Mouse (Mus musculus) MEL (cell line): ENCODE results near the gene Zfp92. TPM values are rescaled to one million over a fixed set of nuclear protein-coding genes. Genes with fewer than 3 reads are reported as not detected.

ENCODE experiments used
- DNase-seq: peaks from one replicate; pipeline ENCODE4 v3.0.0; 2011; ENCODE audit warnings: low read depth, low spot score
- H3K27ac ChIP-seq: 2 replicates; pipeline ENCODE4 v1.5.1; 2012; ENCODE audit warnings: low read depth, mild to moderate bottlenecking, control low read depth, low read length, moderate library complexity; ENCODE audit not compliant: control insufficient read depth
- H3K27me3 ChIP-seq, 2 experiments: fragments of 150-350 bp in 1 of 2; sonication (generic) in 1 of 2; 2 replicates each; pipeline ENCODE4 v1.6.1; 2012; ENCODE audit warnings: low read length in 2 of 2, mild to moderate bottlenecking in 2 of 2, improper control_type of control experiment in 1 of 2, moderate library complexity in 1 of 2; ENCODE audit not compliant: insufficient read depth in 2 of 2, control insufficient read depth in 1 of 2
- H3K36me3 ChIP-seq, 2 experiments: 2 replicates each; pipeline ENCODE4 v1.6.1; 2012 to 2014; ENCODE audit warnings: low read length in 2 of 2, improper control_type of control experiment in 1 of 2, inconsistent platforms in 1 of 2, mild to moderate bottlenecking in 1 of 2; ENCODE audit not compliant: insufficient read depth in 2 of 2, control insufficient read depth in 1 of 2
- H3K4me1 ChIP-seq, 2 experiments: fragments of 150-350 bp in 1 of 2; sonication (generic) in 1 of 2; 2 replicates each; pipeline ENCODE4 v1.6.1; 2012; ENCODE audit warnings: low read length in 2 of 2, improper control_type of control experiment in 1 of 2, mild to moderate bottlenecking in 1 of 2; ENCODE audit not compliant: insufficient read depth in 2 of 2, control insufficient read depth in 1 of 2
- H3K4me3 ChIP-seq, 2 experiments: fragments of 150-350 bp in 1 of 2; sonication (generic) in 1 of 2; 2 replicates each; pipeline ENCODE4 v1.5.1; 2012; ENCODE audit warnings: low read depth in 2 of 2, low read length in 2 of 2, mild to moderate bottlenecking in 2 of 2, moderate library complexity in 2 of 2, control low read depth in 1 of 2, improper control_type of control experiment in 1 of 2; ENCODE audit not compliant: control insufficient read depth in 1 of 2, insufficient read depth in 1 of 2
- H3K79me2 ChIP-seq: 2 replicates; pipeline ENCODE4 v1.6.1; 2012; ENCODE audit warnings: mild to moderate bottlenecking, low read length, moderate library complexity; ENCODE audit not compliant: control insufficient read depth, poor library complexity, insufficient read depth
- H3K9ac ChIP-seq: 2 replicates; pipeline ENCODE4 v1.6.1; 2012; ENCODE audit warnings: low read depth, mild to moderate bottlenecking, control low read depth, low read length, moderate library complexity; ENCODE audit not compliant: control insufficient read depth, poor library complexity, severe bottlenecking
- H3K9me3 ChIP-seq: fragments of 150-350 bp; sonication (generic); replicated peaks from 2 replicates; pipeline ENCODE4 v1.6.1; 2012; ENCODE audit warnings: mild to moderate bottlenecking, low read length, improper control_type of control experiment, moderate library complexity; ENCODE audit not compliant: insufficient read depth
- CHD1 ChIP-seq: IDR thresholded peaks from 2 replicates; pipeline ENCODE4 v1.6.1; 2012; ENCODE audit warnings: low read depth, mild to moderate bottlenecking, inconsistent platforms, low read length, improper control_type of control experiment
- CHD2 ChIP-seq: IDR thresholded peaks from 2 replicates; pipeline ENCODE4 v1.6.1; 2011; ENCODE audit warnings: low read length, improper control_type of control experiment
- CTCF ChIP-seq, 3 experiments: IDR thresholded peaks in 2 of 3; conservative IDR thresholded peaks in 1 of 3; 2 replicates each; pipeline ENCODE4 v1.5.1; 2011 to 2012; ENCODE audit warnings: low read length in 3 of 3, low read depth in 2 of 3, mild to moderate bottlenecking in 2 of 3, improper control_type of control experiment in 1 of 3, inconsistent platforms in 1 of 3, mixed read lengths in 1 of 3, moderate library complexity in 1 of 3; ENCODE audit not compliant: control insufficient read depth in 1 of 3, insufficient read depth in 1 of 3, poor library complexity in 1 of 3, severe bottlenecking in 1 of 3
- E2F4 ChIP-seq: IDR thresholded peaks from 2 replicates; pipeline ENCODE4 v1.6.1; 2011; ENCODE audit warnings: low read depth, low read length, improper control_type of control experiment, borderline replicate concordance
- ETS1 ChIP-seq: IDR thresholded peaks from 2 replicates; pipeline ENCODE4 v1.6.1; 2012; ENCODE audit warnings: low read depth, mild to moderate bottlenecking, inconsistent platforms, low read length, improper control_type of control experiment, moderate library complexity
- HCFC1 ChIP-seq: IDR thresholded peaks from 2 replicates; pipeline ENCODE4 v1.6.1; 2012; ENCODE audit warnings: low read depth, mild to moderate bottlenecking, inconsistent platforms, low read length, improper control_type of control experiment, moderate library complexity
- MAFK ChIP-seq: IDR thresholded peaks from 2 replicates; pipeline ENCODE4 v1.6.1; 2011; ENCODE audit warnings: low read depth, mild to moderate bottlenecking, low read length, improper control_type of control experiment, borderline replicate concordance
- MAX ChIP-seq: IDR thresholded peaks from 2 replicates; pipeline ENCODE4 v1.6.1; 2011; ENCODE audit warnings: low read length, improper control_type of control experiment
- MYB ChIP-seq: IDR thresholded peaks from 2 replicates; pipeline ENCODE4 v1.6.1; 2011; ENCODE audit warnings: mild to moderate bottlenecking, low read depth, low read length, improper control_type of control experiment
- NELFE ChIP-seq: IDR thresholded peaks from 2 replicates; pipeline ENCODE4 v1.6.1; 2011; ENCODE audit warnings: low read depth, low read length, improper control_type of control experiment
- NRF1 ChIP-seq: IDR thresholded peaks from 2 replicates; pipeline ENCODE4 v1.6.1; 2014; ENCODE audit warnings: low read depth, mild to moderate bottlenecking, inconsistent platforms, low read length, improper control_type of control experiment, moderate library complexity; ENCODE audit not compliant: poor library complexity, insufficient read depth, severe bottlenecking
- POLR2AphosphoS5 ChIP-seq: IDR thresholded peaks from 2 replicates; pipeline ENCODE4 v1.6.1; 2012; ENCODE audit warnings: low read depth, borderline replicate concordance, mild to moderate bottlenecking, inconsistent platforms, low read length, moderate library complexity, mixed read lengths
- TAL1 ChIP-seq: IDR thresholded peaks from 2 replicates; pipeline ENCODE4 v1.6.1; 2012; ENCODE audit warnings: mild to moderate bottlenecking, inconsistent platforms, low read length, moderate library complexity, mixed read lengths
- TBP ChIP-seq: IDR thresholded peaks from 2 replicates; pipeline ENCODE4 v1.8.0; 2011; ENCODE audit warnings: low read depth, low read length, improper control_type of control experiment
- TCF12 ChIP-seq: IDR thresholded peaks from 2 replicates; pipeline ENCODE4 v1.6.1; 2014; ENCODE audit warnings: low read depth, mild to moderate bottlenecking, inconsistent platforms, low read length, improper control_type of control experiment, moderate library complexity
- UBTF ChIP-seq: IDR thresholded peaks from 2 replicates; pipeline ENCODE4 v1.6.1; 2012; ENCODE audit warnings: low read depth, mild to moderate bottlenecking, inconsistent platforms, low read length, improper control_type of control experiment, moderate library complexity, borderline replicate concordance; ENCODE audit not compliant: insufficient read depth
- USF2 ChIP-seq, 2 experiments: IDR thresholded peaks; 2 replicates each; pipeline ENCODE4 v1.6.1; 2011 to 2012; ENCODE audit warnings: improper control_type of control experiment in 2 of 2, low read length in 2 of 2, borderline replicate concordance in 1 of 2, inconsistent platforms in 1 of 2, low read depth in 1 of 2, mild to moderate bottlenecking in 1 of 2; ENCODE audit not compliant: insufficient read depth in 1 of 2
- ZC3H11A ChIP-seq: IDR thresholded peaks from 2 replicates; pipeline ENCODE4 v1.6.1; 2012; ENCODE audit warnings: low read depth, mild to moderate bottlenecking, inconsistent platforms, low read length, improper control_type of control experiment
- ZKSCAN1 ChIP-seq: IDR thresholded peaks from 2 replicates; pipeline ENCODE4 v1.6.1; 2012; ENCODE audit warnings: low read depth, mild to moderate bottlenecking, inconsistent platforms, low read length, improper control_type of control experiment, moderate library complexity
- ZMIZ1 ChIP-seq: IDR thresholded peaks from 2 replicates; pipeline ENCODE4 v1.6.1; 2012; ENCODE audit warnings: low read depth, mild to moderate bottlenecking, inconsistent platforms, low read length, improper control_type of control experiment, moderate library complexity
- polyA plus RNA-seq, 2 experiments: library from polyadenylated mRNA; stranded (reverse) in 1 of 2; unstranded in 1 of 2; fragments of >175 nt in 1 of 2; fragments of >200 nt in 1 of 2; gene quantifications; 2 replicates each; pipeline versions ENCODE4 v1.2.1 to v1.2.4; 2012; ENCODE audit warnings: low replicate concordance in 2 of 2, low read depth in 1 of 2; ENCODE audit not compliant: insufficient read length in 2 of 2, insufficient read depth in 1 of 2, missing spikeins in 1 of 2
- total RNA-seq: library from RNA; depleted of rRNA; stranded (reverse); fragments of 300-350 nt; gene quantifications from 2 replicates; pipeline ENCODE4 v1.2.3, GENCODE M21; 2012

Zfp92 gene
- total and polyA plus RNA-seq, 3 experiments = not detected

DNA sequence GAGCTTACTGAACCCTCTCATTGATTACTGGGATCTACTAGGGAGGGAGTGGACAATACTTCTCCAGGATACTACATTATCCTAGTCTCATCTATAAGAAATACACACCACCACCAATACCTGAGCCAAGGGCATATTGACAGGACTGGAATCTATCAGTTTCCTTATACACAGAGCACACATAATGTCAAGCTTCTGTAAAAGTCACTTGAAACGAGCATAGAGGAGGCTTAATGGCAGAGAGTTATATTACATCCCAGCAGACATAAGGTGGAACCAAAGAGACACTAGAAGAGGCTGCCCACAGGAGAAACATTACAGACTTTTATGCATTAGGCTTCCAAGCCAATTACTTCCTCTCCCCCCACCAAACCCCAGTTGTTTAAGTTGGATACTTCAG lies 26.0 kb upstream of the Zfp92 start:
- no peaks in the 10 kb centered on the region for H3K36me3 ChIP-seq
- TF ChIP-seq TCF12 (no peak), ETS1 (no peak), POLR2AphosphoS5 (no peak)
- H3K9ac ChIP-seq = no peak overlapping the region
- DNase-seq = no peak
- no peaks in the 10 kb centered on the region for H3K27me3 ChIP-seq
- H3K79me2 ChIP-seq = no peaks in the 10 kb centered on the region
- H3K4me3 ChIP-seq = no peak overlapping the region
- H3K4me1 ChIP-seq = no peaks in the 10 kb centered on the region
- no peaks in the 10 kb centered on the region for H3K9me3 ChIP-seq
- H3K27ac ChIP-seq = no peak overlapping the region

GRCm38 (mm10) chrX:73391481-73391880 lies 19.4 kb upstream of the Zfp92 start:
- no peak for TF ChIP-seq MAFK
- TF ChIP-seq UBTF = no peak
- TF ChIP-seq MYB = no peak
- TF ChIP-seq ETS1 = no peak
- no peak for TF ChIP-seq ZKSCAN1
- no peak for TF ChIP-seq TCF12
- no peak for TF ChIP-seq USF2 (IDR thresholded peaks at IDR 0.05; ENCODE audit: borderline replicate concordance in 1 of 2, insufficient read depth in 1 of 2, low read depth in 1 of 2, low read length in 2 of 2)
- no peak for TF ChIP-seq CHD1
- TF ChIP-seq MAX = no peak
- no peak for TF ChIP-seq TAL1
- TF ChIP-seq NELFE = no peak
- no peak for TF ChIP-seq ZMIZ1
- no peak for TF ChIP-seq ZC3H11A
- TF ChIP-seq E2F4 = no peak
- no peak for TF ChIP-seq CTCF (IDR thresholded peaks at IDR 0.05 in 2 of 3, conservative IDR thresholded peaks at IDR 0.05 in 1 of 3; ENCODE audit: control insufficient read depth in 1 of 3, insufficient read depth in 1 of 3, low read depth in 2 of 3, low read length in 3 of 3, poor library complexity in 1 of 3, severe bottlenecking in 1 of 3)
- no peak for TF ChIP-seq CHD2
- no peak for TF ChIP-seq TBP
- no peak for TF ChIP-seq NRF1
- TF ChIP-seq HCFC1 = no peak
- no peaks in the 10 kb centered on the region for H3K36me3 ChIP-seq
- no peak overlapping the region for H3K4me3 ChIP-seq
- H3K9me3 ChIP-seq = no peaks in the 10 kb centered on the region
- H3K4me1 ChIP-seq = no peaks in the 10 kb centered on the region
- no peak for DNase-seq
- no peak overlapping the region for H3K9ac ChIP-seq
- H3K27me3 ChIP-seq = no peaks in the 10 kb centered on the region
- H3K27ac ChIP-seq = no peak overlapping the region
- no peaks in the 10 kb centered on the region for H3K79me2 ChIP-seq
